Mouse (Mus musculus): ENCODE data around the gene Cabin1. TPM values are rescaled to one million over a fixed set of nuclear protein-coding genes. Genes with fewer than 3 reads are reported as not detected.

Cabin1 gene
- polyA plus RNA-seq, 1 experiment: 31.2 TPM

- Histone ChIP-seq H3K9me3 (peaks cover 19% of the 10 kb centered on the region), H3K4me1 (peaks cover 30% of the 10 kb centered on the region), H3K36me3 (replicated peaks; ENCODE audit: low read length) (no peaks in the 10 kb centered on the region), H3K27me3 (replicated peaks) (peaks cover 32% of the 10 kb centered on the region), H3K4me3 (replicated peaks) (no peak overlapping the region)
- TF ChIP-seq FLI1 (IDR thresholded peaks at IDR 0.05; ENCODE audit: low read length): no peak
- TF ChIP-seq GATA1 (IDR thresholded peaks at IDR 0.05; ENCODE audit: borderline replicate concordance, low read length): no peak
Observed at GRCm38 (mm10) chr10:75632633-75633032, 131.5 kb downstream of the Cabin1 start.

GRCm38 (mm10) chr10:75627490-75627889 is 136.7 kb downstream of the Cabin1 start:
- H3K27me3 ChIP-seq (replicated peaks): peaks cover 9% of the 10 kb centered on the region
- no peaks in the 10 kb centered on the region for H3K36me3 ChIP-seq (replicated peaks; ENCODE audit: low read length)
- H3K4me3 ChIP-seq (replicated peaks): no peak overlapping the region
- H3K9me3 ChIP-seq: peaks cover 19% of the 10 kb centered on the region
- TF ChIP-seq FLI1 (IDR thresholded peaks at IDR 0.05; ENCODE audit: low read length) (no peak), GATA1 (IDR thresholded peaks at IDR 0.05; ENCODE audit: borderline replicate concordance, low read length) (no peak)
- H3K4me1 ChIP-seq: peaks cover 16% of the 10 kb centered on the region

- H3K4me3 ChIP-seq (replicated peaks): no peak overlapping the region
- H3K4me1 ChIP-seq: peaks cover 15% of the 10 kb centered on the region
- H3K36me3 ChIP-seq (replicated peaks; ENCODE audit: low read length): no peaks in the 10 kb centered on the region
- peaks cover 22% of the 10 kb centered on the region for H3K9me3 ChIP-seq
- H3K27me3 ChIP-seq (replicated peaks): peaks cover 8% of the 10 kb centered on the region
- TF ChIP-seq GATA1 (IDR thresholded peaks at IDR 0.05; ENCODE audit: borderline replicate concordance, low read length) (no peak), FLI1 (IDR thresholded peaks at IDR 0.05; ENCODE audit: low read length) (no peak)
Observed at GRCm38 (mm10) chr10:75626991-75627390, 137.2 kb downstream of the Cabin1 start.

GRCm38 (mm10) chr10:75625920-75626319 is 138.2 kb downstream of the Cabin1 start:
- H3K9me3 ChIP-seq: peaks cover 26% of the 10 kb centered on the region
- peaks cover 5% of the 10 kb centered on the region for H3K27me3 ChIP-seq (replicated peaks)
- H3K4me1 ChIP-seq: peaks cover 13% of the 10 kb centered on the region
- no peaks in the 10 kb centered on the region for H3K36me3 ChIP-seq (replicated peaks; ENCODE audit: low read length)
- TF ChIP-seq FLI1 (IDR thresholded peaks at IDR 0.05; ENCODE audit: low read length) (no peak), GATA1 (IDR thresholded peaks at IDR 0.05; ENCODE audit: borderline replicate concordance, low read length) (no peak)
- H3K4me3 ChIP-seq (replicated peaks): no peak overlapping the region

- no peaks in the 10 kb centered on the region for H3K27me3 ChIP-seq (replicated peaks)
- H3K4me1 ChIP-seq: peaks cover 14% of the 10 kb centered on the region; the same call in 1 of the 2 replicates
- no peak overlapping the region for H3K4me3 ChIP-seq (replicated peaks)
- H3K36me3 ChIP-seq (replicated peaks; ENCODE audit: low read length): peaks cover 3% of the 10 kb centered on the region
- TF ChIP-seq FLI1 (IDR thresholded peaks at IDR 0.05; ENCODE audit: low read length): no peak
- TF ChIP-seq GATA1 (IDR thresholded peaks at IDR 0.05; ENCODE audit: borderline replicate concordance, low read length): no peak
- peaks cover 7% of the 10 kb centered on the region for H3K9me3 ChIP-seq
Observed at GRCm38 (mm10) chr10:75620818-75621217, 143.3 kb downstream of the Cabin1 start.

GRCm38 (mm10) chr10:75616044-75616443 is 148.1 kb downstream of the Cabin1 start:
- Histone ChIP-seq H3K27me3 (replicated peaks) (peaks cover 10% of the 10 kb centered on the region), H3K4me3 (replicated peaks) (no peak overlapping the region), H3K9me3 (no peaks in the 10 kb centered on the region), H3K36me3 (replicated peaks; ENCODE audit: low read length) (peaks cover 17% of the 10 kb centered on the region), H3K4me1 (peaks cover 11% of the 10 kb centered on the region; the same call in 1 of the 2 replicates)
- TF ChIP-seq FLI1 (IDR thresholded peaks at IDR 0.05; ENCODE audit: low read length) (no peak), GATA1 (IDR thresholded peaks at IDR 0.05; ENCODE audit: borderline replicate concordance, low read length) (no peak)

GRCm38 (mm10) chr10:75610486-75610885 is 153.7 kb downstream of the Cabin1 start:
- Histone ChIP-seq H3K4me3 (replicated peaks) (no peak overlapping the region), H3K27me3 (replicated peaks) (peaks cover 23% of the 10 kb centered on the region), H3K36me3 (replicated peaks; ENCODE audit: low read length) (peaks cover 31% of the 10 kb centered on the region), H3K4me1 (no peaks in the 10 kb centered on the region), H3K9me3 (no peaks in the 10 kb centered on the region)
- TF ChIP-seq FLI1 (IDR thresholded peaks at IDR 0.05; ENCODE audit: low read length) (no peak), GATA1 (IDR thresholded peaks at IDR 0.05; ENCODE audit: borderline replicate concordance, low read length) (no peak)

GRCm38 (mm10) chr10:75608975-75609374 is 155.2 kb downstream of the Cabin1 start:
- no peak for TF ChIP-seq GATA1 (IDR thresholded peaks at IDR 0.05; ENCODE audit: borderline replicate concordance, low read length)
- Histone ChIP-seq H3K9me3 (no peaks in the 10 kb centered on the region), H3K4me3 (replicated peaks) (no peak overlapping the region), H3K36me3 (replicated peaks; ENCODE audit: low read length) (peaks cover 19% of the 10 kb centered on the region), H3K27me3 (replicated peaks) (peaks cover 24% of the 10 kb centered on the region), H3K4me1 (peaks cover 5% of the 10 kb centered on the region; the same call in 1 of the 2 replicates)

GRCm38 (mm10) chr10:75607253-75607652 is 156.9 kb downstream of the Cabin1 start:
- Histone ChIP-seq H3K9me3 (no peaks in the 10 kb centered on the region), H3K4me1 (peaks cover 5% of the 10 kb centered on the region; the same call in 1 of the 2 replicates), H3K27me3 (replicated peaks) (peaks cover 36% of the 10 kb centered on the region), H3K4me3 (replicated peaks) (no peak overlapping the region), H3K36me3 (replicated peaks; ENCODE audit: low read length) (peaks cover 19% of the 10 kb centered on the region)
- no peak for TF ChIP-seq GATA1 (IDR thresholded peaks at IDR 0.05; ENCODE audit: borderline replicate concordance, low read length)
- TF ChIP-seq FLI1 (IDR thresholded peaks at IDR 0.05; ENCODE audit: low read length): no peak

GRCm38 (mm10) chr10:75605162-75605846 is 158.8 kb downstream of the Cabin1 start:
- Histone ChIP-seq H3K36me3 (replicated peaks; ENCODE audit: low read length) (peaks cover 17% of the 10 kb centered on the region), H3K4me3 (replicated peaks) (no peak overlapping the region), H3K9me3 (no peaks in the 10 kb centered on the region), H3K27me3 (replicated peaks) (peaks cover 38% of the 10 kb centered on the region), H3K4me1 (peaks cover 10% of the 10 kb centered on the region)
- TF ChIP-seq FLI1 (IDR thresholded peaks at IDR 0.05; ENCODE audit: low read length): no peak
- no peak for TF ChIP-seq GATA1 (IDR thresholded peaks at IDR 0.05; ENCODE audit: borderline replicate concordance, low read length)

Measured in megakaryocyte, embryonic 14.5 days (primary cell).